Mouse (Mus musculus) kidney, postnatal 0 days (tissue): ENCODE data around the gene Pycr1. TPM values are rescaled to one million over a fixed set of nuclear protein-coding genes. Genes with fewer than 3 reads are reported as not detected.

Source experiments
- ATAC-seq: fragments of 200-750 bp; cut with Nextera tagmentation; replicated peaks from 2 replicates; pipeline ENCODE4 v1.8.0; 2017; ENCODE audit warnings: low read depth, moderate number of reproducible peaks, moderate TSS enrichment, moderate library complexity; ENCODE audit not compliant: low FRiP score
- DNase-seq: peaks from one replicate; pipeline ENCODE4 v3.0.0-alpha.2; 2016; ENCODE audit warnings: low spot score
- H3K27ac ChIP-seq: fragments of 300-500 bp; sonication (generic); 2 replicates; pipeline ENCODE4 v1.5.1; 2014; ENCODE audit warnings: mild to moderate bottlenecking
- H3K27me3 ChIP-seq: fragments of 300-500 bp; sonication (generic); 2 replicates; pipeline ENCODE4 v1.6.1; 2014; ENCODE audit warnings: low read length, mixed read lengths; ENCODE audit not compliant: insufficient read depth
- H3K36me3 ChIP-seq: fragments of 300-500 bp; sonication (generic); 2 replicates; pipeline ENCODE4 v1.6.1; 2014; ENCODE audit warnings: low read length, mixed read lengths; ENCODE audit not compliant: insufficient read depth
- H3K4me1 ChIP-seq: fragments of 300-500 bp; sonication (generic); replicated peaks from 2 replicates; pipeline ENCODE4 v1.6.1; 2014; ENCODE audit warnings: antibody characterized with exemption, low read length, mixed read lengths; ENCODE audit not compliant: insufficient read depth
- H3K4me2 ChIP-seq: fragments of 300-500 bp; sonication (generic); 2 replicates; pipeline ENCODE4 v1.6.1; 2014; ENCODE audit warnings: mild to moderate bottlenecking, low read length, moderate library complexity, mixed read lengths
- H3K4me3 ChIP-seq: fragments of 300-500 bp; sonication (generic); replicated peaks from 2 replicates; pipeline ENCODE4 v1.5.1; 2014; ENCODE audit warnings: low read depth, low read length
- H3K9ac ChIP-seq: fragments of 300-500 bp; sonication (generic); 2 replicates; pipeline ENCODE4 v1.6.1; 2014; ENCODE audit warnings: low read depth, low read length
- H3K9me3 ChIP-seq: fragments of 300-500 bp; sonication (generic); replicated peaks from 2 replicates; pipeline ENCODE4 v1.6.1; 2016; ENCODE audit warnings: low read length, inconsistent platforms, mixed read lengths
- CTCF ChIP-seq: IDR thresholded peaks from 2 replicates; pipeline ENCODE4 v1.5.1; 2016; ENCODE audit warnings: antibody characterized with exemption, low read depth, mild to moderate bottlenecking, moderate library complexity
- WGBS: fragments of 180-500 bp; shearing (Covaris S2); extraction: QIAGEN DNeasy Blood & Tissue Kit; methylation state at CpG from one replicate; pipeline ENCODE4 v1.1.7; 2014; 5-methylcytosine and 5-hydroxymethylcytosine counted together
- polyA plus RNA-seq: library from polyadenylated mRNA; unstranded; fragments of >200 nt; fragmentation: Nextera tagmentation; extraction: Ambion mirVana; gene quantifications from 2 replicates; pipeline ENCODE4 v1.2.1, GENCODE M21; 2015

The Pycr1 gene
- polyA plus RNA-seq, 1 experiment from 2014 or later = 12.2 TPM

GRCm38 (mm10) chr11:120672687-120673593 is 29.4 kb upstream of the Pycr1 start, which contains the start of gene Aspscr1:
Gene Aspscr1, plus strand, starts transcription at chr11:120672973.
- Histone ChIP-seq H3K27me3 (no peaks in the 10 kb centered on the region), H3K9ac (peak within 1 kb of the TSS; percentile 87), H3K4me3 (peak within 1 kb of the TSS; percentile 77), H3K27ac (peak within 1 kb of the TSS; percentile 89), H3K9me3 (no peaks in the 10 kb centered on the region), H3K4me1 (no peaks in the 10 kb centered on the region), H3K4me2 (peak within 1 kb of the TSS; percentile 80), H3K36me3 (0 out of 2 replicates have a peak, but pooled peaks cover 4% of the 10 kb centered on the region)
- 1% methylated on average over 83 of the region's 83 CpGs for WGBS
- TF ChIP-seq CTCF = no peak
- DNase-seq (peak; percentile 98), ATAC-seq (peak; percentile 94)

- H3K9me3 ChIP-seq = no peaks in the 10 kb centered on the region
- H3K4me2 ChIP-seq = no peak overlapping the region
- no peak overlapping the region for H3K9ac ChIP-seq
- 0 out of 2 replicates have a peak, but pooled peaks cover 6% of the 10 kb centered on the region for H3K27me3 ChIP-seq
- peak; percentile 16 for DNase-seq
- TF ChIP-seq CTCF = no peak
- no peaks in the 10 kb centered on the region for H3K36me3 ChIP-seq
- H3K4me1 ChIP-seq = no peaks in the 10 kb centered on the region
- H3K4me3 ChIP-seq = no peak overlapping the region
- 10% methylated on average over 3 of the region's 3 CpGs for WGBS
- ATAC-seq = no peak
- H3K27ac ChIP-seq = no peak overlapping the region
These were observed 23.0 kb upstream of the Pycr1 start for GRCm38 (mm10) chr11:120666617-120667016.

- Histone ChIP-seq H3K36me3 (no peaks in the 10 kb centered on the region), H3K27me3 (peaks cover 18% of the 10 kb centered on the region), H3K4me2 (no peak overlapping the region), H3K4me1 (peaks cover 4% of the 10 kb centered on the region; the same call in 1 of the 2 replicates), H3K9ac (no peak overlapping the region), H3K9me3 (no peaks in the 10 kb centered on the region), H3K27ac (no peak overlapping the region), H3K4me3 (no peak overlapping the region)
- ATAC-seq (no peak), DNase-seq (peak; percentile 25)
- TF ChIP-seq CTCF = no peak
- WGBS = 85% methylated on average over 3 of the region's 3 CpGs
These were observed 21.8 kb upstream of the Pycr1 start for GRCm38 (mm10) chr11:120665406-120665805.

GRCm38 (mm10) chr11:120663714-120664113 is 20.1 kb upstream of the Pycr1 start:
- Histone ChIP-seq H3K4me2 (no peak overlapping the region), H3K4me3 (no peak overlapping the region), H3K27me3 (peaks cover 32% of the 10 kb centered on the region), H3K4me1 (peaks cover 4% of the 10 kb centered on the region; the same call in 1 of the 2 replicates), H3K27ac (no peak overlapping the region), H3K36me3 (no peaks in the 10 kb centered on the region), H3K9ac (no peak overlapping the region), H3K9me3 (no peaks in the 10 kb centered on the region)
- WGBS = 94% methylated on average over 5 of the region's 5 CpGs
- no peak for TF ChIP-seq CTCF
- ATAC-seq = no peak
- no peak for DNase-seq

- Histone ChIP-seq H3K36me3 (no peaks in the 10 kb centered on the region), H3K9me3 (no peaks in the 10 kb centered on the region), H3K27me3 (peaks cover 32% of the 10 kb centered on the region), H3K4me3 (no peak overlapping the region), H3K4me1 (peaks cover 4% of the 10 kb centered on the region; the same call in 1 of the 2 replicates), H3K4me2 (no peak overlapping the region), H3K9ac (no peak overlapping the region), H3K27ac (no peak overlapping the region)
- no peak for TF ChIP-seq CTCF
- ATAC-seq (no peak), DNase-seq (no peak)
- WGBS = 65% methylated on average over 6 of the region's 6 CpGs
These were observed 19.2 kb upstream of the Pycr1 start for GRCm38 (mm10) chr11:120662759-120663158.

- DNase-seq (no peak), ATAC-seq (peak; percentile 16)
- no peak for TF ChIP-seq CTCF
- Histone ChIP-seq H3K4me3 (peak within 1 kb of the TSS; percentile 47), H3K36me3 (no peaks in the 10 kb centered on the region), H3K27ac (no peak within 1 kb of the TSS), H3K4me1 (peaks cover 4% of the 10 kb centered on the region; the same call in 1 of the 2 replicates), H3K27me3 (peaks cover 32% of the 10 kb centered on the region), H3K9ac (peak within 1 kb of the TSS; percentile 52), H3K9me3 (no peaks in the 10 kb centered on the region), H3K4me2 (peak within 1 kb of the TSS; percentile 71)
- WGBS = under 1% methylated on average over 35 of the region's 35 CpGs
These were observed 17.5 kb upstream of the Pycr1 start, which contains the start of gene Notum for GRCm38 (mm10) chr11:120661076-120661460. Gene Notum, minus strand, starts transcription at chr11:120661175.
